Mouse (Mus musculus): Measurements from ENCODE around the gene Tenm3. TPM values are rescaled to one million over a fixed set of nuclear protein-coding genes. Genes with fewer than 3 reads are reported as not detected.

Gene Tenm3
- total and polyA plus RNA-seq, 2 experiments from 2014 or later = 25.0 to 160 TPM

- no peak overlapping the region for H3K9ac ChIP-seq (replicated peaks; ENCODE audit: low read length, poor library complexity, severe bottlenecking)
- no peaks in the 10 kb centered on the region for H3K9me3 ChIP-seq (ENCODE audit: low read length)
- H3K36me3 ChIP-seq (ENCODE audit: insufficient read depth, low read length) = peaks cover 9% of the 10 kb centered on the region; the same call in 1 of the 2 replicates
- H3K4me3 ChIP-seq (ENCODE audit: low read depth, low read length) = no peak overlapping the region
- no peak for DNase-seq (ENCODE audit: low spot score)
- H3K27me3 ChIP-seq (ENCODE audit: insufficient read depth, low read length) = no peaks in the 10 kb centered on the region
- no peak overlapping the region for H3K27ac ChIP-seq (ENCODE audit: low read depth, low read length)
- no peaks in the 10 kb centered on the region for H3K4me1 ChIP-seq (ENCODE audit: insufficient read depth, low read length)
- 74% methylated on average over 11 of the region's 11 CpGs for WGBS
- H3K4me2 ChIP-seq (ENCODE audit: low read depth, low read length, poor library complexity, severe bottlenecking) = 0 out of 2 replicates have a peak overlapping the region, but pooled peaks have one; percentile 12
- no peak for ATAC-seq (ENCODE audit: low FRiP score)
- no peak for TF ChIP-seq CTCF (IDR thresholded peaks at IDR 0.05)
These were observed 569.2 kb downstream of the Tenm3 start for GRCm38 (mm10) chr8:48274566-48274965.

GRCm38 (mm10) chr8:48268638-48269037, 575.1 kb downstream of the Tenm3 start:
- H3K4me3 ChIP-seq (ENCODE audit: low read depth, low read length) = no peak overlapping the region
- H3K36me3 ChIP-seq (ENCODE audit: insufficient read depth, low read length) = no peaks in the 10 kb centered on the region
- no peak overlapping the region for H3K4me2 ChIP-seq (ENCODE audit: low read depth, low read length, poor library complexity, severe bottlenecking)
- no peaks in the 10 kb centered on the region for H3K4me1 ChIP-seq (ENCODE audit: insufficient read depth, low read length)
- WGBS = 81% methylated on average over 10 of the region's 10 CpGs
- no peak overlapping the region for H3K9ac ChIP-seq (replicated peaks; ENCODE audit: low read length, poor library complexity, severe bottlenecking)
- no peak overlapping the region for H3K27ac ChIP-seq (ENCODE audit: low read depth, low read length)
- H3K9me3 ChIP-seq (ENCODE audit: low read length) = no peaks in the 10 kb centered on the region
- H3K27me3 ChIP-seq (ENCODE audit: insufficient read depth, low read length) = no peaks in the 10 kb centered on the region
- DNase-seq (ENCODE audit: low spot score) (no peak), ATAC-seq (ENCODE audit: low FRiP score) (no peak)
- TF ChIP-seq CTCF (IDR thresholded peaks at IDR 0.05) = no peak

GRCm38 (mm10) chr8:48260265-48260664, 583.5 kb downstream of the Tenm3 start:
- no peak for ATAC-seq (ENCODE audit: low FRiP score)
- H3K4me1 ChIP-seq (ENCODE audit: insufficient read depth, low read length) = no peaks in the 10 kb centered on the region
- peaks cover 2% of the 10 kb centered on the region; the same call in 1 of the 2 replicates for H3K36me3 ChIP-seq (ENCODE audit: insufficient read depth, low read length)
- H3K27ac ChIP-seq (ENCODE audit: low read depth, low read length) = no peak overlapping the region
- no peak for TF ChIP-seq CTCF (IDR thresholded peaks at IDR 0.05)
- no peaks in the 10 kb centered on the region for H3K27me3 ChIP-seq (ENCODE audit: insufficient read depth, low read length)
- H3K9me3 ChIP-seq (ENCODE audit: low read length) = no peaks in the 10 kb centered on the region
- no peak overlapping the region for H3K9ac ChIP-seq (replicated peaks; ENCODE audit: low read length, poor library complexity, severe bottlenecking)
- H3K4me3 ChIP-seq (ENCODE audit: low read depth, low read length) = no peak overlapping the region
- WGBS = 87% methylated on average over 10 of the region's 10 CpGs
- no peak overlapping the region for H3K4me2 ChIP-seq (ENCODE audit: low read depth, low read length, poor library complexity, severe bottlenecking)
- DNase-seq (ENCODE audit: low spot score) = no peak

GRCm38 (mm10) chr8:48259832-48260231, 583.9 kb downstream of the Tenm3 start:
- H3K27ac ChIP-seq (ENCODE audit: low read depth, low read length) = no peak overlapping the region
- H3K36me3 ChIP-seq (ENCODE audit: insufficient read depth, low read length) = peaks cover 2% of the 10 kb centered on the region; the same call in 1 of the 2 replicates
- no peaks in the 10 kb centered on the region for H3K4me1 ChIP-seq (ENCODE audit: insufficient read depth, low read length)
- 86% methylated on average over 6 of the region's 6 CpGs for WGBS
- DNase-seq (ENCODE audit: low spot score) (no peak), ATAC-seq (ENCODE audit: low FRiP score) (no peak)
- no peak overlapping the region for H3K9ac ChIP-seq (replicated peaks; ENCODE audit: low read length, poor library complexity, severe bottlenecking)
- TF ChIP-seq CTCF (IDR thresholded peaks at IDR 0.05) = no peak
- H3K27me3 ChIP-seq (ENCODE audit: insufficient read depth, low read length) = no peaks in the 10 kb centered on the region
- no peaks in the 10 kb centered on the region for H3K9me3 ChIP-seq (ENCODE audit: low read length)
- H3K4me2 ChIP-seq (ENCODE audit: low read depth, low read length, poor library complexity, severe bottlenecking) = no peak overlapping the region
- no peak overlapping the region for H3K4me3 ChIP-seq (ENCODE audit: low read depth, low read length)

- DNase-seq (ENCODE audit: low spot score) (peak; percentile 57), ATAC-seq (ENCODE audit: low FRiP score) (no peak)
- H3K27me3 ChIP-seq (ENCODE audit: insufficient read depth, low read length) = no peaks in the 10 kb centered on the region
- H3K4me1 ChIP-seq (ENCODE audit: insufficient read depth, low read length) = no peaks in the 10 kb centered on the region
- H3K36me3 ChIP-seq (ENCODE audit: insufficient read depth, low read length) = 0 out of 2 replicates have a peak, but pooled peaks cover 3% of the 10 kb centered on the region
- H3K4me2 ChIP-seq (ENCODE audit: low read depth, low read length, poor library complexity, severe bottlenecking) = no peak overlapping the region
- H3K9me3 ChIP-seq (ENCODE audit: low read length) = no peaks in the 10 kb centered on the region
- 75% methylated on average over 2 of the region's 2 CpGs for WGBS
- H3K4me3 ChIP-seq (ENCODE audit: low read depth, low read length) = no peak overlapping the region
- H3K27ac ChIP-seq (ENCODE audit: low read depth, low read length) = no peak overlapping the region
- H3K9ac ChIP-seq (replicated peaks; ENCODE audit: low read length, poor library complexity, severe bottlenecking) = no peak overlapping the region
- no peak for TF ChIP-seq CTCF (IDR thresholded peaks at IDR 0.05)
These were observed 599.9 kb downstream of the Tenm3 start for GRCm38 (mm10) chr8:48243876-48244275.

- Histone ChIP-seq H3K4me3 (ENCODE audit: low read depth, low read length) (no peak overlapping the region), H3K27me3 (ENCODE audit: insufficient read depth, low read length) (no peaks in the 10 kb centered on the region), H3K27ac (ENCODE audit: low read depth, low read length) (no peak overlapping the region), H3K36me3 (ENCODE audit: insufficient read depth, low read length) (peaks cover 12% of the 10 kb centered on the region), H3K9ac (replicated peaks; ENCODE audit: low read length, poor library complexity, severe bottlenecking) (no peak overlapping the region), H3K4me1 (ENCODE audit: insufficient read depth, low read length) (no peaks in the 10 kb centered on the region), H3K9me3 (ENCODE audit: low read length) (0 out of 2 replicates have a peak, but pooled peaks cover 2% of the 10 kb centered on the region), H3K4me2 (ENCODE audit: low read depth, low read length, poor library complexity, severe bottlenecking) (no peak overlapping the region)
- TF ChIP-seq CTCF (IDR thresholded peaks at IDR 0.05) = no peak
- ATAC-seq (ENCODE audit: low FRiP score) (no peak), DNase-seq (ENCODE audit: low spot score) (no peak)
- 64% methylated on average over 6 of the region's 6 CpGs for whole genome bisulfite sequencing
These were observed 602.7 kb downstream of the Tenm3 start for GRCm38 (mm10) chr8:48240917-48241531.
